Mouse (Mus musculus) spleen, adult 12 weeks (tissue): ENCODE results near the gene Nbl1.
A peak's percentile ranks its signal among the peaks of the same experiment; 100 is the strongest.

Experiments used
- DNase-seq: peaks from one replicate; pipeline ENCODE4 v3.0.0; 2022; ENCODE audit warnings: low spot score

The Nbl1 gene

GRCm38 (mm10) chr4:139092356-139093195 is at the start of gene Nbl1:
Nbl1 (minus strand) TSS chr4:139092993.
- no peak for DNase-seq

- DNase-seq, result no peak
Measured at GRCm38 (mm10) chr4:139141785-139142184, 49.0 kb upstream of the Nbl1 start.

- DNase-seq, result no peak
Measured at GRCm38 (mm10) chr4:139140267-139140666, 47.5 kb upstream of the Nbl1 start.

GRCm38 (mm10) chr4:139136011-139136410 is 43.2 kb upstream of the Nbl1 start:
- DNase-seq, result no peak

- DNase-seq, result no peak
Measured at GRCm38 (mm10) chr4:139133109-139133508, 40.3 kb upstream of the Nbl1 start.

- DNase-seq, result no peak
Measured at GRCm38 (mm10) chr4:139131858-139132672, 39.3 kb upstream of the Nbl1 start.

GRCm38 (mm10) chr4:139130701-139131549 is 38.1 kb upstream of the Nbl1 start, which contains the start of gene Minos1:
Minos1 (minus strand) TSS chr4:139131113.
- peak; percentile 95 for DNase-seq

- peak; percentile 31 for DNase-seq
Measured at GRCm38 (mm10) chr4:139129806-139130700, 37.3 kb upstream of the Nbl1 start.

GRCm38 (mm10) chr4:139126475-139126874 is 33.7 kb upstream of the Nbl1 start:
- no peak for DNase-seq

- no peak for DNase-seq
Measured at GRCm38 (mm10) chr4:139124940-139125339, 32.1 kb upstream of the Nbl1 start.

- DNase-seq, result no peak
Measured at GRCm38 (mm10) chr4:139122557-139122956, 29.8 kb upstream of the Nbl1 start.

GRCm38 (mm10) chr4:139120998-139121397 is 28.2 kb upstream of the Nbl1 start:
- DNase-seq, result no peak

- DNase-seq, result no peak
Measured at GRCm38 (mm10) chr4:139120281-139120814, 27.6 kb upstream of the Nbl1 start.

GRCm38 (mm10) chr4:139116356-139117063 is 23.7 kb upstream of the Nbl1 start:
- DNase-seq, result no peak

GRCm38 (mm10) chr4:139115721-139116120 is 22.9 kb upstream of the Nbl1 start:
- DNase-seq, result peak; percentile 25

- DNase-seq, result no peak
Measured at GRCm38 (mm10) chr4:139112482-139112881, 19.7 kb upstream of the Nbl1 start.

GRCm38 (mm10) chr4:139111421-139111820 is 18.6 kb upstream of the Nbl1 start:
- no peak for DNase-seq

- no peak for DNase-seq
Measured at GRCm38 (mm10) chr4:139110858-139111257, 18.1 kb upstream of the Nbl1 start.

GRCm38 (mm10) chr4:139105453-139105852 is 12.7 kb upstream of the Nbl1 start:
- no peak for DNase-seq

- DNase-seq, result no peak
Measured at GRCm38 (mm10) chr4:139101546-139101945, 8.8 kb upstream of the Nbl1 start.
